ENCODE assay signal across 8 mouse cellular contexts in the genomic region with DNA sequence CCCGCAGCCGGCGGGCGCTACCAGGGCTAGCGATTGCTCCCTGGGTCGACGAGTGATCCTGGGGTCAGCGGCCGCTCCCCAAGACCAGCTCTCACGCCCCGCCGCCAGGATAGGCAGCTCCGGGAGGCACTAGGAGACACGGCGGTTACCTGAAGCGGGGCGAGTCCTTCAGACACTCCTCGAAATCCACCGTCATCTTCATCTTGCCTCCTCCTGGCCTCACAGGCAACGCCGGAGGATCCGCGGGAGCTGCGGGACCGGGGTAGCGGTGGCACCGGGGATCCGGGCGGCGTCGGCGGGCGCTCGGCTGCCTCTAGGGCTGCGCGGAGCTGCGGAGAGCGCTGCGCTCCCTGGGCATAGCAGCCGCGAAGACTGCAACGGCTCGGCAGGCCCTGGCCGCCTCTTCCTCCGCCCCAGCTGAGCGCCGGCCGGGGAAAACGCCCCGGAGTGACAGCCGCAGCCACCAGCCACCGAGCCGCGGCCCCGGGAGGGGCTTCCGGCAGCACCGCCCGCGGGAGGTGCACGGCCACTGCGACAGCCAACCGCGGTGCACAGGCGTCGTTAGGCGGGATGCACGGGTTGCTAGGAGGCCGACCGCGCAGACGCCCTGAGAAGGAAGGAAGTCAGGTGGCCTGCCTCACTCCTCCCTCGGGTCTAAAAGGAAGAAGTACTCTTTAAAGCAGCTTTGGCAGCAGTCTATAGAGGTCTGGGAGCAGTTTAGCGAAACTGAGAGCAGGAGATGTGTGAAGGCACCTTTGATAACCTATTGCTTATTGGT. TPM values are rescaled to one million over a fixed set of nuclear protein-coding genes. Genes with fewer than 3 reads are reported as not detected.
DNase-seq lines count a peak whose midpoint lies in the region; ATAC-seq lines count a peak whose summit lies in the region.

TSS of gene Acap2 (minus strand) at position 456 of the 778 bp plus-strand sequence.

- H3K4me1 ChIP-seq in lung, embryonic 16.5 days (replicated peaks; ENCODE audit: control insufficient read depth, insufficient read depth, low read length), result peaks cover 13% of the 10 kb centered on the region

- no peaks in the 10 kb centered on the region for H3K9me3 ChIP-seq in lung, embryonic 16.5 days (ENCODE audit: control insufficient read depth, low read length)

- peak within 1 kb of the TSS; percentile 99 for H3K4me3 ChIP-seq in lung, embryonic 16.5 days (ENCODE audit: low read length)

- peak; percentile 90 for DNase-seq in MEL-GATA-1-ER (ENCODE audit: extremely low read depth, low read depth)
- DNase-seq in cerebellum, adult 8-10 months, result peak; percentile 96
- DNase-seq in forelimb bud, embryonic 11.5 days (ENCODE audit: low read depth, low spot score), result peak; percentile 95
- DNase-seq in layer of hippocampus, adult 9-10 months (ENCODE audit: low spot score), result peak; percentile 87
- peak; percentile 94 for DNase-seq in ovary, postnatal 10 days (ENCODE audit: low spot score)
- DNase-seq in thymus, postnatal 10 days (ENCODE audit: low spot score in 2 of 2), result peak; percentile 97 to 98

- peak within 1 kb of the TSS; percentile 98 for H3K9ac ChIP-seq in lung, embryonic 16.5 days (ENCODE audit: low read length)

- peak; percentile 95 to 99 for ATAC-seq in hematopoietic stem cell, adult 5-6 weeks (replicated peaks in 1 of 2; ENCODE audit: insufficient read depth in 1 of 2, low FRiP score in 2 of 2, low TSS enrichment in 1 of 2, low read depth in 1 of 2, poor library complexity in 2 of 2, severe bottlenecking in 2 of 2)
- ATAC-seq in lung, embryonic 16.5 days (ENCODE audit: low read depth), result peak; percentile 99

- H3K36me3 ChIP-seq in lung, embryonic 16.5 days (ENCODE audit: control insufficient read depth, insufficient read depth, low read length), result no peaks in the 10 kb centered on the region

- no peaks in the 10 kb centered on the region for H3K27me3 ChIP-seq in lung, embryonic 16.5 days (ENCODE audit: control insufficient read depth, insufficient read depth, low read depth, low read length)

- H3K27ac ChIP-seq in lung, embryonic 16.5 days (ENCODE audit: low read length), result peak within 1 kb of the TSS; percentile 97

- H3K4me2 ChIP-seq in lung, embryonic 16.5 days (ENCODE audit: low read depth, low read length), result peak within 1 kb of the TSS; percentile 65

- WGBS in lung, embryonic 16.5 days, result under 1% methylated on average over 72 of the region's 73 CpGs

RNA-seq across cellular contexts. Expression of gene Acap2, which starts in this region (rescaled TPM):
- 44.5 and 62.5 TPM in 2 replicates for total RNA-seq in hematopoietic stem cell, adult 5-6 weeks (2017)
- polyA plus RNA-seq in lung, embryonic 16.5 days (2015; fragmentation: Nextera tagmentation; extraction: Ambion mirVana), result 26.8 and 27.3 TPM in 2 replicates

Comparison
In these comparisons a context has a peak if more than half of its experiments do, and no peak if none do; other contexts are left out.
1. Peak in every context shown above with its lines: DNase-seq, ATAC-seq, H3K4me3 ChIP-seq and H3K27ac ChIP-seq.